Mouse (Mus musculus): ENCODE data around the gene Aars2.

Gene Aars2

DNA sequence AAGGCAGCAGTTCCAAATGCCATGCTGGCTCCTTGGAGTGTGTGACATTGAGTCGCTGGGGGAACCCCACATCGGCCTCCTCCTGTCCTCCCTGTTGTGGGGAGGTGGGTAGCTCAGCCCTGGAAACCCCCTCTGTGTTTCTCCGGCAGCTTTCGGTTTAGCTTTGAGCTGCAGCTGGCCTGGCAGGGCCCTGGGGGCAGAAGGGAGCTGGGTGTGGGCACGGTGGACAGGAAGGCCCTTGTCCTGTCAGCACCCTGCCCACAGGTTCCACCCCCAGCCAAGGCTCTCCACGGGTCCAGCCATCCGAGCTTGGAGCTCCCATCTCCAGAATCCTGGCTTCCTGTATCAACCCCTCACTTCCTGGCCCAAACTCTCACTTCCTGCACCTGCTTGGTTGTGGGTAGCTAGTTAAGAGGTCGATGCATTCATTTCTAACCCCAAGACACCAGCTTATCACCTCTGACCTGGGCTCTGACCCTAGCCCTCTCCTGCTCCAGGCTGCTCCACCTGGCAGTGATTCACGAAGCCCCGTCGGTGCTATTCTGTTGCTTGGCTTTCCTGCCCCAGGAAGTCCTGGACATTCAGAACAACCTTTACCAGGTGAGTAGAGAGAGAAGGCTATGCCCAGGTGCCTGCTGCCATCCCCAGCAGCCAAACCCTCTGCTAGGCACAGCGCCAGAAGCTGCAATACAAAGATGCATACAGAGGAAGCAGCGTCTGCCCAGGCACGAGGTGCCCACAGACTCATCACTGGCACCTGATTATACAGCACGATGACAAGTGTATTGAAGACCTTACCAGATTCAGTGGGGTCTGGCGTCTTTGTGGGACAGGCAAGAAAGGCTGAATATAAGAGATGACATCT is 51.6 kb downstream of the Aars2 start:
- no peak for DNase-seq (ENCODE audit: low spot score in 2 of 2)

DNA sequence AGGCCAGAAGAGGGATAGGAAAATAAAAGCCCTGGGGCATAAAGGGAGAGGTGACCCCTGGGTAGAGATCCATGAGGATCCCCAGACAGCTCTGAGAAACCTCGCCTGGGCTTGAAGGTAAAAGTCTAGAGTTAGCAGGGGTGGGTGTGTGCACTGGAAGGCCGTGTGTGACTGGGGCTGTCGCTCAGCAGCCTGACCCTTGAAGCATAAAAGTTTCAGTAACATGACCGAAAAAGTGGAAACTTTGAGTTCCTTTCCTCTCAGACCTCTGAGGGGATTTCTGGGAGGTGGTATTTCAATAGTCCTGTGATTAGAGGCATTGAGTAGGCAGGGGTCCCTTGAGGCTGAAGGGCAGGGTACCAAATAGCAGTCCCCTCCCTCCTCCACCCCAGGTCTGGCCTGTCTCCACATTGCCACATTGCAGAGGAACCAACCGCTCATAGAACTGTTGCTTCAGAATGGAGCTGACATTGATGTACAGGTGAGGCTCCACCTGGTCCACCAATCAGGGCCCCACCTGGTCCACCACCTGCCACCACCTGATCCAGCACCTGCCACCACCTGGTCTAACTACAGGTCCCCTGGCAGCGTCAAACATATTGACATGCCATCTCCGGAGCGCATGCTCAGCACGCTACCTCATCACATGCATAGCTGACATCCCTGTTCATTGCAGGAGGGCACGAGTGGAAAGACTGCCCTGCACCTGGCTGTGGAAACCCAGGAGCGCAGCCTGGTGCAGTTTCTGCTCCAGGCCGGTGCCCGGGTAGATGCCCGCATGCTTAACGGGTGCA is 53.3 kb downstream of the Aars2 start:
- no peak for DNase-seq (ENCODE audit: low spot score in 2 of 2)

DNA sequence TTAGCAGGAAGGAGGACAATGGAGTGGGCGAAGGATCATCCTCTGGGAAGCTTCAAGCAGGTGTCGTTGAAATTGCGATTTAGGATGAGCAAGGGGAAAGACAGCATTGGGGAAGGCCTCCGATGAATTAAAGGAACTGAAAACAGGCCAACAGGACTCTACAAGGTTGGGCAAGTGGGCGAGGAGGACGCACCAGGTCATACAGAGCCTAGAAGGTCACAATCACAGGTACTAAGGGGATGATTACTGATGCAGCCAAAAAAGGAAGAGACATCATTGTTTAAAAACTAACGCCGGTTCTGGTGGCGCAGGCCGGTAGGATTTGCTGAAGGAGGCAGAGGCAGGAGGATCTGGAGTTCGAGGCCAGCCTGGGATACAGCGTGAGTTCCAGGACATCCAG is 56.6 kb downstream of the Aars2 start:
- DNase-seq (ENCODE audit: low spot score in 2 of 2), result no peak

DNA sequence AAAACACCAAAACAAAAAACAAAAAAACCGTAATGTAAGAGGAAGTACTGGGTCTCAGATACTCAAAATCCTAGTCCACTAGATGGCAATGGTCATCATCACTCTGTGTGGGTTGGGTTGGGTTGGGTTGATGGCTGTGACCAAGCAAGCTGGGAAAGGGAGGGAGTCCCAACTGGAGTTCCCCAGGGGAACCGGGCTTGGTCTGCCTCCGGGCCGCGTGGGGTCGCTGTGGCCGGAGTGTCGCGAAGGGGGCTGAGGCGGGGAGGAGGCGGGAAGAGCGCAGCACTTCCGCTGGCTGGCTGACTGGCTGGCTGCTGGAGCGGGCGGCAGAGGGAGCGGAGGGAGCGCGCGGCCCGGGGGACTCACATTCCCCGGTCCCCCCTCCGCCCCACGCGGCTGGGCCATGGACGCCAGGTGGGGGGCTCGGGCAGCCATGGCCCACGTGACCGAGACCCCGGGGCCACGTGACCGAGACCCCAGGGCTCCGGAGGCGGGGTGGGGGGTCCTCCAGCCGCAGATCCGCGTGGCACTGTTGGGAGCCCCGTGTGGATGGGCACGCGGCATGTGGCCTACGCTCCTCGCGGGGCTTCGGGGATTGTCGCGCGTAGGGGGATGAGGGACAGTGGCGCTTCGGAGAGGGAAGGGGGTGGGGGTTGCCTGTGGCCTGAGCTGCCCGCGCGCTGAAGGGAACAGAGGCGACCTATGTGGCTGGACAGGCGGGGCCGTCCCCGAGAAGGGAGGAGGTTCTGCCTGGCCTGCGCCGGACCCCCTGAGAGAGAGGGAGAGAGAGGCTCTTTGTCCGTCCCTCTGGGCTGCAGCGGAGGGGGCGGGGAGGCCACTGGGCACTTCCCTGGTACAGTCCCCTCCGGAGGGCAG is 57.3 kb downstream of the Aars2 start, which contains the start of gene Slc35b2:
Gene Slc35b2, plus strand, starts transcription at position 220 of the 876 bp plus-strand sequence.
- peak; percentile 83 for DNase-seq (ENCODE audit: low spot score in 2 of 2)

DNA sequence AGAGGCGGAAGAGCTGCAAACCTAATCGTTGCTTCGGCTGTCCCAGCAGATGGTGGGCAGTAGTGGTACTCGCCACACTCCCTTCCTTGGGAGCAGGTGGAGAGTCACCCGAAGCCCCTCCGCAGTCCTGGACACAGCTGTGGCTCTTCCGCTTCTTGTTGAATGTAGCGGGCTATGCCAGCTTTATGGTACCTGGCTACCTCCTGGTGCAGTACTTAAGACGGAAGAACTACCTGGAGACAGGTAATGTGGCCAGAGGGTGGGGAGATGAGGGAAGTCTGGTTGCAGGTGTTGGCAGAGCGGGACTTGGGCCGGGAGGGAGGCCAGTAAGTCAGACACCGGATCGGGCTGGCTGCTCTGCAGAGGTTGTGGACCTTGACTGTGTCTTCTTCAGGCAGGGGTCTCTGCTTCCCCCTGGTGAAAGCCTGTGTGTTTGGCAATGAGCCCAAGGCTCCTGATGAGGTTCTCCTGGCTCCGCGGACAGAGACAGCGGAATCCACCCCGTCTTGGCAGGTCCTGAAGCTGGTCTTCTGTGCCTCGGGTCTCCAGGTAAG is 58.0 kb downstream of the Aars2 start:
- no peak for DNase-seq (ENCODE audit: low spot score in 2 of 2)

DNA sequence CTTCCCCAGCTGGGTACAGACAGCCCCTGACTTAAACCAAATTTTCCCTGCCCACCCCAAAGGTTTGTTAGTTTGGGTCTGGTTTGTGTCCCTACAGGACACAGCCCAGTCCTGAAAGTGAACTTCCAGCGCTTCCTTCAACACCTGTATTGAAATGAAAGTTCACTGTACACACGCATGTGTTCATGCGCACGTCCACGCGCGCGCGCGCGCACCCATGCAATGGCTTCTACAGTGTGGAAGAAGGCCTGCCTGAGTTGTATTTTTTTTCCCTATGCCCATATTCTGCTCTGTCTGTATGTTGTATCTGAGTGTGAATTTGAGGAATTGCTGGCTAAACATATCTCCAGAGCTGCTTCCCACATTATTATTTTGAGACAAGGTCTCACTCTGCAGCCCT is 58.5 kb downstream of the Aars2 start:
- DNase-seq (ENCODE audit: low spot score in 2 of 2), result no peak

DNA sequence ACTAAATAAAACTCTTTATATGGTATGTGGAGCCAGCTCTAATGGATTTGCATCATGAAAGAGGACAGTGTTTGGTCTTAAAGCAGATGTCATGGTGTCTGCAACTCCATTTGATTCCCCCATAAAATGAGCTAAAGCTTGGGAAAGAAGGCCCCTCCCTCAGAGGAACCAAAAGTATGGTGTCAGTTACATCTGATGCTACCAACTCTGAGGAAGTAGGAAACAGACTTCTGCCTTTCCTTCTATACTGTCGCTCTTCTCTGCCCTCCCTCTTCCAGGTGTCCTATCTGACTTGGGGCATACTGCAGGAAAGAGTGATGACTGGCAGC is 59.4 kb downstream of the Aars2 start:
- no peak for DNase-seq (ENCODE audit: low spot score in 2 of 2)

DNA sequence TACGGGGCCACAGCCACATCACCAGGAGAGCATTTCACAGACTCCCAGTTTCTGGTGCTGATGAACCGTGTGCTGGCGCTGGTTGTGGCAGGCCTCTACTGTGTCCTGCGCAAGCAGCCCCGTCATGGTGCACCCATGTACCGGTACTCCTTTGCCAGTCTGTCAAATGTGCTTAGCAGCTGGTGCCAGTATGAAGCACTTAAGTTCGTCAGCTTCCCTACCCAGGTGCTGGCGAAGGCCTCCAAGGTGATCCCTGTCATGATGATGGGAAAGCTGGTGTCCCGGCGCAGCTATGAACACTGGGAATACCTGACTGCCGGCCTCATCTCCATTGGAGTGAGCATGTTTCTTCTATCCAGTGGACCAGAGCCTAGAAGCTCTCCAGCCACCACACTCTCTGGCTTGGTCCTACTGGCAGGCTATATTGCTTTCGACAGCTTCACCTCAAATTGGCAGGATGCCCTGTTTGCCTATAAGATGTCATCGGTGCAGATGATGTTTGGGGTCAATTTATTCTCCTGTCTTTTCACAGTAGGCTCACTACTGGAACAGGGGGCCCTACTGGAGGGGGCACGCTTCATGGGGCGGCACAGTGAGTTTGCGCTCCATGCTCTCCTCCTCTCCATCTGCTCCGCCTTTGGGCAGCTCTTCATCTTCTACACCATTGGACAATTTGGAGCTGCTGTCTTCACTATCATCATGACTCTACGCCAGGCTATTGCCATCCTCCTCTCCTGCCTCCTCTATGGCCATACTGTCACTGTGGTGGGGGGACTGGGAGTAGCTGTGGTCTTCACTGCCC is 59.9 kb downstream of the Aars2 start:
- DNase-seq (ENCODE audit: low spot score in 2 of 2), result no peak

DNA sequence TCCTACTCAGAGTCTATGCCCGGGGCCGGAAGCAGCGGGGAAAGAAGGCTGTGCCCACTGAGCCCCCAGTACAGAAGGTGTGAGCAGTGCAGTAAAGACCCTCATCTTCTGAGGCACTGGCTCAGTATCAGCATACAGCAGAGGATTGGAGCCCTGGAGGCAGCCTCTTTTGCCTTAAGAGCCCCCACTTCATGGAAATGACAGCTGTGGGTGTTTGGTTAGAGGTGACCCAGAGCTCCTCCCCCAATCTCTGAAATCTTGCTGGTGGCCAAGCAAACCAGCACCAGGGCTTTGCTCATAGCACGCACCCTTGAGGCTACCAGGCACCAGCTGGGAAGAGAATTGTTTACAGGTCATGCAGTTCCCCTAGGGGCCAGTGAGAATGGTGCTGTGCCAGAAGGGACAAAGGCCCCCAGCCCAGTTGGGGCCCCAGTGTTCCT is 60.5 kb downstream of the Aars2 start:
- DNase-seq (ENCODE audit: low spot score in 2 of 2), result no peak

DNA sequence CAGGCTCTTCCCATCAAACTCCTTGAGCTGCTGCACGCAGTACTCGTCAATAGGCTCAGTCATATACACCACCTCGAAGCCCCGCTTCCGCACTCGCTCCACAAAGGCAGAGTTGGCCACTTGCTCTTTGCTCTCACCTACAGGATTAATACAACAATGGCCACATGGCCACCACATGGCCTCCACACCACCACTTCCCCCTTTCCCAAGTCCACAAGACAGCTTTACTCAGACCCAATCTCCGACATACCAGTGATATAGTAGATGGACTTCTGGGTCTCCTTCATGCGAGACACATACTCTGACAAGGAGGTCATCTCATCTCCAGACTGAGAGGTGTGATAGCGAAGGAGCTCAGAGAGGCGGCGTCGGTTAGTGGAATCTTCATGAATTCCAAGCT is 62.3 kb downstream of the Aars2 start:
- DNase-seq (ENCODE audit: low spot score in 2 of 2), result no peak

DNA sequence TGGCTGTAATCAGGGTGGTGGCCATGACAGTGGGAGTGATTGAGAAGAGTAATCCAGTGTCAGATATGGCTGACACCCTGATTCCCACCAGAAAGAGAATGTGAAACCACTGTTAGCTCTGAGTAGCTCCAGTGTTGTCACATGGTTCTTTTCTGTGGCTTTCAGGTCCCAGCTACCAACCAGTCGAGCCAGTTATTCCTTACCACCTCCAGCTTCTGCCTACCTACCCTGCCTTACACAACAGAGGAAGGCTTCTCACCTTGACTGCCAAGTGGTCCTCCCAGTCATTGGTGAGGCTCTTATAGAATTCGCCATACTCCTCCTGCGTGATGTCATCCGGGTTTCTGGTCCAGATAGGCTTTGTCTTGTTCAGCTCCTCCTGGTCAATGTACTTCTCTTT is 63.4 kb downstream of the Aars2 start:
- DNase-seq (ENCODE audit: low spot score in 2 of 2), result no peak
